Mouse (Mus musculus) embryonic facial prominence, embryonic 11.5 days (tissue): Measurements from ENCODE around the gene Acox2. TPM values are rescaled to one million over a fixed set of nuclear protein-coding genes. Genes with fewer than 3 reads are reported as not detected.
A peak's percentile ranks its signal among the peaks of the same experiment; 100 is the strongest.

Source experiments
- ATAC-seq: fragments of 200-750 bp; cut with Nextera tagmentation; replicated peaks from 2 replicates; pipeline ENCODE4 v1.8.0; 2017; ENCODE audit warnings: low read depth; ENCODE audit not compliant: insufficient number of reproducible peaks, low FRiP score, low TSS enrichment
- DNase-seq: peaks from one replicate; pipeline ENCODE4 v3.0.0-alpha.2; 2015; ENCODE audit warnings: low spot score
- H3K27ac ChIP-seq: fragments of 300-500 bp; sonication (generic); replicated peaks from 2 replicates; pipeline ENCODE4 v1.5.1; 2014; ENCODE audit warnings: mild to moderate bottlenecking, low read depth, low read length, control low read depth
- H3K27me3 ChIP-seq: fragments of 300-500 bp; sonication (generic); 2 replicates; pipeline ENCODE4 v1.6.1; 2014; ENCODE audit warnings: mild to moderate bottlenecking, low read length, moderate library complexity, mixed read lengths; ENCODE audit not compliant: control insufficient read depth, insufficient read depth
- H3K36me3 ChIP-seq: fragments of 300-500 bp; sonication (generic); replicated peaks from 2 replicates; pipeline ENCODE4 v1.6.1; 2014; ENCODE audit warnings: low read depth, mild to moderate bottlenecking, low read length, moderate library complexity, mixed read lengths; ENCODE audit not compliant: control insufficient read depth, insufficient read depth
- H3K4me1 ChIP-seq: fragments of 300-500 bp; sonication (generic); 2 replicates; pipeline ENCODE4 v1.6.1; 2014; ENCODE audit warnings: low read length, mixed read lengths; ENCODE audit not compliant: control insufficient read depth, insufficient read depth
- H3K4me2 ChIP-seq: fragments of 300-500 bp; sonication (generic); 2 replicates; pipeline ENCODE4 v1.6.1; 2014; ENCODE audit warnings: low read depth, mild to moderate bottlenecking, control low read depth, low read length, moderate library complexity
- H3K4me3 ChIP-seq: fragments of 300-500 bp; sonication (generic); 2 replicates; pipeline ENCODE4 v1.5.1; 2014; ENCODE audit warnings: low read depth, low read length, control low read depth
- H3K9ac ChIP-seq: fragments of 300-500 bp; sonication (generic); replicated peaks from 2 replicates; pipeline ENCODE4 v1.6.1; 2014; ENCODE audit warnings: mild to moderate bottlenecking, control low read depth, low read length
- H3K9me3 ChIP-seq: fragments of 300-500 bp; sonication (generic); replicated peaks from 2 replicates; pipeline ENCODE4 v1.6.1; 2016; ENCODE audit warnings: mild to moderate bottlenecking, low read length, inconsistent platforms, mixed read lengths; ENCODE audit not compliant: control insufficient read depth
- WGBS: fragments of 180-500 bp; shearing (Covaris S2); extraction: QIAGEN DNeasy Blood & Tissue Kit; methylation state at CpG from one replicate; pipeline ENCODE4 v1.1.7; 2014; 5-methylcytosine and 5-hydroxymethylcytosine counted together
- polyA plus RNA-seq: library from polyadenylated mRNA; unstranded; fragments of >200 nt; fragmentation: Nextera tagmentation; extraction: Ambion mirVana; gene quantifications from 2 replicates; pipeline ENCODE4 v1.2.1, GENCODE M21; 2014

Acox2 gene
- polyA plus RNA-seq, 1 experiment from 2014 or later, result not detected

DNA sequence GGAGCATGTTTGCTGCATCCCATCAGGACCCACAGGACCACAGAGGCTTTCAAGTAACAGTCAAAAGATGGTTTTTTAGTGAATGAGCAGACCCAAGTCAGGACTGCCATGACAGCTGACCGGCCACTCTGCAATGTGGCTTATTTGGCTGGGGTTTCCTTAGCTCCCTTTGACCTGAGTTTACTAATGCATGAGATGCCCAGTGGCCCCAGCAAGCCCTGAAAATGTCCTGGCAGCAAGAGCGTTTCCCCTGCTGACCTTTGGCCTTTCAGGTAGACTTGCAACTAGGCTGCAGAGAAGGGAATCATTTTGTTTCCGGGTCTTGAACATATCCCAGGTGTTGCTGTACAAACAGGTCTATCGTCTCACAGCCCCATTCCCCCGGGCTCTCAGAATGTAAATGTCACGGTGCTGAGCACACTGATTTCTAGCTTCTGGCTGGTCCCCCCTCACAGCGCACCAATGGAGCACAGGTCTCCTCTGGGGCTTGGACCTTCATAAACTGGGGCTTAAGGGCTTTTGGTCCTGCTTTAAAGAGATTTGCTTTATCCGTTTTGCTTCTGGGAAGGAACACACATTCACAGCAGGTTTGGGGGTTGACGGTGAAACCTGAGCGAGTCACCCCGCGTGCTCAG is 67.7 kb downstream of the Acox2 start:
- no peaks in the 10 kb centered on the region for H3K9me3 ChIP-seq
- H3K27ac ChIP-seq, result no peak overlapping the region
- no peaks in the 10 kb centered on the region for H3K27me3 ChIP-seq
- no peak overlapping the region for H3K9ac ChIP-seq
- DNase-seq (no peak), ATAC-seq (no peak)
- H3K36me3 ChIP-seq, result no peaks in the 10 kb centered on the region
- no peak overlapping the region for H3K4me3 ChIP-seq
- H3K4me1 ChIP-seq, result no peaks in the 10 kb centered on the region
- no peak overlapping the region for H3K4me2 ChIP-seq
- WGBS, result 58% methylated on average over 12 of the region's 12 CpGs

DNA sequence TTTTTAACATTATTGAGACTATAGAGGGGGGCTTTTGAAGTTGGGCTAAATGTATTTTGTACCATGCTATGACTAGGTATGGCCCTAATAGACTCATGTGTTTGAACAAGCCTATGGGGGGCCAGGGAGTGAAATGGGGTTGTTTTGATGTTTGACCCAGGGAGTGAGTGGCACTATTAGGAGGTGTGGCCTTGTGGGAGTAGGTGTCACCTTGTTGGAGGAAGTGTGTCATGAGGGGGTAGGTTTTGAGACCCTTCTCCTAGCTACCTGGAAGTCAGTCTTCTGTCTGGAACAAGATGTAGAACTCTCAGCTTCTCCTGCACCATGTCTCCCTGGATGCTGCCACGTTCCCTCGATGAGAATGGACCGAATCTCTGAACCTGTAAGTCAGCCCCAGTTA is 68.6 kb downstream of the Acox2 start:
- H3K27me3 ChIP-seq, result no peaks in the 10 kb centered on the region
- no peak for ATAC-seq

GRCm38 (mm10) chr14:8186278-8187045 is 72.7 kb downstream of the Acox2 start:
- H3K4me2 ChIP-seq, result no peak overlapping the region
- whole genome bisulfite sequencing, result 88% methylated on average over 6 of the region's 6 CpGs
- DNase-seq, result no peak

More for the DNA sequence above, 68.6 kb downstream of the Acox2 start:
- Histone ChIP-seq H3K4me2 (no peak overlapping the region), H3K4me1 (no peaks in the 10 kb centered on the region), H3K27ac (no peak overlapping the region), H3K4me3 (no peak overlapping the region), H3K9me3 (no peaks in the 10 kb centered on the region), H3K9ac (no peak overlapping the region), H3K36me3 (no peaks in the 10 kb centered on the region)
- DNase-seq, result no peak
- WGBS, result 95% methylated on average over 3 of the region's 3 CpGs

DNA sequence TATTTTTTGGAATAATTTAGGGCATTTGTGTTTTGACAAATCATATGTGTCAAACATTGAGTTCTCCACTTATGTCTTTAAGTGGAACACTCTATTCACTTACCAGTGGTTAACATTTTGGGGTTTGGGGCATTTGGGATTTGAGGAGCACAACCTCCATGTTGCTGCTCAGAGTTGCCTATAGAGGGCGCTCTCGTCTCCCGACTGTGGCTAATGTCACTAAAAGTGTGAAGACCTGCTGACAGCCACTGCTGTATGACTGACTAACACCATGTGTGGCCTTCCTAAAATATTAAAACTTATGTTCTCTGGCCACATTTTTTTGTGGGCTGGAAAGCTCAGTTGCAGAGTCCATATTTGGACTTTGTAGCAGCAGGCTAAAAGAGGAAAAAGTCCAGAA is 75.8 kb downstream of the Acox2 start:
- H3K27me3 ChIP-seq, result no peaks in the 10 kb centered on the region
- H3K9me3 ChIP-seq, result no peaks in the 10 kb centered on the region
- H3K4me2 ChIP-seq, result no peak overlapping the region
- H3K4me1 ChIP-seq, result no peaks in the 10 kb centered on the region
- no peak overlapping the region for H3K4me3 ChIP-seq
- ATAC-seq (no peak), DNase-seq (no peak)
- H3K27ac ChIP-seq, result no peak overlapping the region
- H3K36me3 ChIP-seq, result no peaks in the 10 kb centered on the region
- 49% methylated on average over 3 of the region's 3 CpGs for WGBS
- no peak overlapping the region for H3K9ac ChIP-seq

More at GRCm38 (mm10) chr14:8186278-8187045, 72.7 kb downstream of the Acox2 start:
- Histone ChIP-seq H3K4me3 (no peak overlapping the region), H3K36me3 (no peaks in the 10 kb centered on the region), H3K27me3 (no peaks in the 10 kb centered on the region), H3K9ac (no peak overlapping the region), H3K27ac (no peak overlapping the region), H3K9me3 (no peaks in the 10 kb centered on the region), H3K4me1 (no peaks in the 10 kb centered on the region)
- ATAC-seq, result no peak

DNA sequence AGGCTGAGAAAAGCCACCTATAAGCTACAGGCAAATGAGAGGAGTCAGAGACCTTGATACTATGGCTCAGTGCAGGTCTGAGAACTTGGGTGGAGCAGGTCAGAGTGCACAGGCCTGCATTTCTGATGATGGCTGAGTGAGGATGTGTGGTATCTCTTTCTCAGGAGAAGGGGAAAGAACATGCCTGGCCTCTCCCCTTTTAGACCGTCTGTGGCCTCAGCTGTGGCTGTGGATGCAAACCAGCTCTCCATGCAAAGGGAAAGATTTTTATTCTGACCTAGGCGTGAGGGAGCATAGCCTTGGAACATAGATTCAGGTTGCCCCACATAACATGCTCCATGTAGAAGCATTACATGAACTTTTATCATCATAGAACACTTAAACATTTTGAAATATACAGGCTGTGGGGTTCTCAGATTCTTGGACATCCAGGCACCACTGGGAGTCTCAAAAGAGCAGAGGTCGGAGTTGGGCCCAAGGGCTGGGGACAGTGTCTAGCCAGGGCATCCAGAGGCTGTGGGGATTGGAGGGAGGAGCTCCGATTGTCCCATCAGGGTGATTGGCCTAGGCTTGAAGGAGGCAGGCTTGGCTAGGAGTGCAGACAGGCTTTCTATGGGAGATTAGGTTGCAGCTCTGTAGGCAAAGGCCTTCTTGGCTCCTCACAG is 78.7 kb downstream of the Acox2 start:
- no peak overlapping the region for H3K9ac ChIP-seq
- ATAC-seq (no peak), DNase-seq (no peak)
- H3K9me3 ChIP-seq, result no peaks in the 10 kb centered on the region
- H3K4me1 ChIP-seq, result no peaks in the 10 kb centered on the region
- no peaks in the 10 kb centered on the region for H3K27me3 ChIP-seq
- no peak overlapping the region for H3K4me2 ChIP-seq
- H3K36me3 ChIP-seq, result no peaks in the 10 kb centered on the region
- no peak overlapping the region for H3K4me3 ChIP-seq
- no peak overlapping the region for H3K27ac ChIP-seq
- WGBS, result 65% methylated on average over 4 of the region's 4 CpGs

DNA sequence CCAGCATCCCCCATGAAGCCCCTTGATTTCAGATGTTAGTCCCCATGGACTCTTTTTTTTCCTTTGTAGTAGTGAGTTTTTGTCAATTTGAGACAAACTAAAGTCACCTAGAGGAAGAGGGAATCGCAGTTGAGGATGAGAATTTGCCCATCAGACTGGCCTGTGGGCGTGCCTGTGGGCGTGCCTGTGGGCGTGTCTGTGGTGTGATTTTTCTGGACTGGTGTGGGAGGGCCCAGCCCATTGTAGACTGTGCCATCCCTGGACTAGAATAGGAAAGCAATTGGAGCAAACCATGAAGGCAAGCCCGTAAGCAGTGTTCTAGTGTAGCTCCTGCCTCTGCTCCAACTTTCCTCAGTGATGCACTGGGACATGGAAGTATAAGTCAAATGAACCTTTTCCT is 82.9 kb downstream of the Acox2 start:
- Histone ChIP-seq H3K36me3 (no peaks in the 10 kb centered on the region), H3K4me1 (peaks cover 4% of the 10 kb centered on the region; the same call in 1 of the 2 replicates), H3K27ac (no peak overlapping the region), H3K4me2 (no peak overlapping the region), H3K4me3 (no peak overlapping the region), H3K9me3 (no peaks in the 10 kb centered on the region), H3K27me3 (no peaks in the 10 kb centered on the region), H3K9ac (no peak overlapping the region)
- ATAC-seq, result no peak
- 65% methylated on average over 5 of the region's 5 CpGs for WGBS
- peak; percentile 9 for DNase-seq
